Mouse (Mus musculus): ENCODE measurements at regions not wholly inside any gene's neighbourhood (a gene's known extent, or its start where the extent isn't known, plus 50 kb on each side); places are given as distances from the start of the nearest gene placed in this dataset.

DNA sequence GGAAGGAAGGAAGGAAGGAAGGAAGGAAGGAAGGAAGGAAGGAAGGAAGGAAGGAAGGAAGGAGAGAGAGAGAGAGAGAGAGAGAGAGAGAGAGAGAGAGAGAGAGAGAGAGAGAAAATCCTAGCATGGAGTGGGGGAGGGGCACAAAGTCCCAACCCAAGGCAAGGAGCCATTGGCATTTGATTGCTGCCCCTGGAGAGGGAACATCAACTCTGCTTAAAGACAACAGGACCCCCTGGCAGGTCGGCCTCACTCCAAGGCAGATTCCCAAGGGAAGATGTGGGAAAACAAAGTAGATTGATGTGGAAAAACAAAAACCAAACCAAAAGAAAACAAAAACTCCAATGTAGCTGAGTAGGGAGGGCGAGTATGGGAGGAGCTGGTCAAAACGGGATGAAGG, 49.9 kb upstream of the Fzd10 start:
- peaks cover 19% of the 10 kb centered on the region for H3K4me1 ChIP-seq (replicated peaks)
- WGBS = 21% methylated on average over 3 of the region's 3 CpGs
- no peak for ATAC-seq (ENCODE audit: low FRiP score, low read depth)
- H3K9me3 ChIP-seq = no peaks in the 10 kb centered on the region
- H3K36me3 ChIP-seq = no peaks in the 10 kb centered on the region
- H3K4me2 ChIP-seq = no peak overlapping the region
- peaks cover 3% of the 10 kb centered on the region; the same call in 1 of the 2 replicates for H3K27me3 ChIP-seq
- H3K9ac ChIP-seq = no peak overlapping the region
- H3K4me3 ChIP-seq = no peak overlapping the region
- no peak overlapping the region for H3K27ac ChIP-seq (replicated peaks)

DNA sequence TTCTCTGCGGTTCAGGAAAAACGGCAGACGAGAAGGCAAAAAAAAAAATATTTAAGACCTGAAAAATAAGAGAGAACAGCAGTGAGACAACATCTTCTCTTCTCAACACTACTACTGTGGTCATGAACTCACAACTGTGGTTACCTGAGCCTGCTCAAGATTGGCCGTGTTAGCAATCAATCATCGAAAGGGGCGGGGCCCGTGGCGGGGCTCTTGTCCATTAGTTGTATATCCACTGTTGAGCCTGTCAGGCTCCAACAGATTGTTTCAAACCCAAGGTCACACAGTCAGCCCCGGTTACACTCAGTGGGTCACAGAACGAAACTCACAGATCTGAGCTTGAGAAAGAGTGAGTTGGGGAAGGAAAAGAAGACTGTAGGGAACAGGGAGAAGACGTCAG, 50.8 kb upstream of the Fzd10 start:
- WGBS = 86% methylated on average over 11 of the region's 11 CpGs
- no peaks in the 10 kb centered on the region for H3K36me3 ChIP-seq

DNA sequence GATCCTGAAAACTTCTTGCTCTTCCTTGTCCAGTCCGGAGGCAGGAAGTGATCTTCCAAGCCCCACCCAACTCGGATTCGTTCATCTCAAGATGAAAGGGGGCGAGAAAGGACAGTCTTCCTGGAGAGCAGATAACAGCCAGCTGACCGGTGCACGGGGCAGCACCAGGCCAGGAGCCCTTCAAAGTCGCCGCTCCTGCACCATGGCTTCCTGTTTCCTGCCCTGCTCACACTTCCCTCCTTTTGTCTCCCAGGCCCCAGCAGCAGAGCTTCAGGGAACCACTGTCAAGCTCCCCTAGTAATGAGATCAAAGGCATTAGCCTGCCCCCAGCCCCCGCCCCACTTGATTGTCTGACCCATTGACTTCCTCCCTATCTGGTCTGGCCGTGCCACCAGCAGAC, 58.6 kb upstream of the Fzd10 start:
- Histone ChIP-seq H3K9me3 (no peaks in the 10 kb centered on the region), H3K27me3 (no peaks in the 10 kb centered on the region), H3K4me2 (peak overlapping the region; percentile 14; the same call in 1 of the 2 replicates), H3K4me1 (replicated peaks) (peaks cover 1% of the 10 kb centered on the region), H3K36me3 (no peaks in the 10 kb centered on the region), H3K4me3 (no peak overlapping the region), H3K9ac (no peak overlapping the region), H3K27ac (replicated peaks) (no peak overlapping the region)
- 35% methylated on average over 10 of the region's 10 CpGs for WGBS
- ATAC-seq (ENCODE audit: low FRiP score, low read depth) = no peak

More for the DNA sequence above, 50.8 kb upstream of the Fzd10 start:
- Histone ChIP-seq H3K27ac (replicated peaks) (no peak overlapping the region), H3K4me2 (no peak overlapping the region), H3K4me3 (no peak overlapping the region), H3K4me1 (replicated peaks) (peaks cover 19% of the 10 kb centered on the region), H3K9me3 (no peaks in the 10 kb centered on the region), H3K27me3 (peaks cover 3% of the 10 kb centered on the region; the same call in 1 of the 2 replicates), H3K9ac (no peak overlapping the region)
- ATAC-seq (ENCODE audit: low FRiP score, low read depth) = no peak

DNA sequence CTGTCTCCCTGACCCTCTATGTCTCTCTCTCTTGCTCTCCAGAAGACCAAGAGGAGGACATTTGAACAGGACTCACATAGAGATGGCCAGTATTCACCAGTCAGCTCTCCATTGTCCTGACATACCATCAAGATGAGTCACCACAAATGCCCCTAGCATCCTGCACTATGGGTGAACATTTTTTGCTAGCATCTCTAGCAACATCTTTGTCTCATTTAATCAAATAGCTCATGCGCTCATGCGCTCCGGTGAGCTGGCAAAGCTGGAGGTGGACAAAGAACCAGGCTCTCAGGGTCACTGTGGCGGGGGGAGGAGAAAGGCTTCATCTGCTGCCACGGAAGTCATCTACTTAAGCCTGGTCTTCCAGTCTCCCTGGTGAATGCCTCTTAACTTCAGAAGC, 62.0 kb upstream of the Fzd10 start:
- ATAC-seq (ENCODE audit: low FRiP score, low read depth) = no peak
- WGBS = 26% methylated on average over 5 of the region's 5 CpGs
- Histone ChIP-seq H3K9me3 (no peaks in the 10 kb centered on the region), H3K36me3 (no peaks in the 10 kb centered on the region), H3K27ac (replicated peaks) (no peak overlapping the region), H3K9ac (no peak overlapping the region), H3K4me2 (no peak overlapping the region), H3K4me1 (replicated peaks) (peaks cover 8% of the 10 kb centered on the region), H3K27me3 (no peaks in the 10 kb centered on the region), H3K4me3 (no peak overlapping the region)

DNA sequence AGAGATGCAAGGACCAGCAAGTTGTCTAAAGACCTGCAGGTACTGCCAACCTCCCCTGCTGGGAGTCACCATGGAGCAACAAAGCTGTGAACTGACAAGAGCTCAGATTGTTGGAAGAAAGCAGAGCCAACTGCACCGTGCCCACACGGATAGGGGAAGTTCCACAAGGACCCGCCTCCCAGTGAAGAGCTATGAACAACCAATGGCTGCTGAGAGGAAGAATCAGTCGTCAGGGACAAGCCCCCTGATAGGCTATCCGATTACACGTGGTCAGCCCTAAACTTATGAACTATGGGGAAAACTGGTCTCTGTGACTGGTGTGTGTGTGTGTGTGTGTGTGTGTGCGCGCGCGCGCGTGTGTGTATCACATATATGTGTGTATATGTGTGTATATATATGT, 63.4 kb upstream of the Fzd10 start:
- 69% methylated on average over 12 of the region's 12 CpGs for whole genome bisulfite sequencing
- peaks cover 8% of the 10 kb centered on the region for H3K4me1 ChIP-seq (replicated peaks)
- peak overlapping the region; percentile 36 for H3K4me2 ChIP-seq
- no peak overlapping the region for H3K27ac ChIP-seq (replicated peaks)
- H3K9ac ChIP-seq = no peak overlapping the region
- no peaks in the 10 kb centered on the region for H3K27me3 ChIP-seq
- H3K9me3 ChIP-seq = no peaks in the 10 kb centered on the region
- ATAC-seq (ENCODE audit: low FRiP score, low read depth) = peak; percentile 66; the same call in 1 of the 2 replicates
- H3K36me3 ChIP-seq = no peaks in the 10 kb centered on the region
- H3K4me3 ChIP-seq = peak overlapping the region; percentile 11; the same call in 1 of the 2 replicates

DNA sequence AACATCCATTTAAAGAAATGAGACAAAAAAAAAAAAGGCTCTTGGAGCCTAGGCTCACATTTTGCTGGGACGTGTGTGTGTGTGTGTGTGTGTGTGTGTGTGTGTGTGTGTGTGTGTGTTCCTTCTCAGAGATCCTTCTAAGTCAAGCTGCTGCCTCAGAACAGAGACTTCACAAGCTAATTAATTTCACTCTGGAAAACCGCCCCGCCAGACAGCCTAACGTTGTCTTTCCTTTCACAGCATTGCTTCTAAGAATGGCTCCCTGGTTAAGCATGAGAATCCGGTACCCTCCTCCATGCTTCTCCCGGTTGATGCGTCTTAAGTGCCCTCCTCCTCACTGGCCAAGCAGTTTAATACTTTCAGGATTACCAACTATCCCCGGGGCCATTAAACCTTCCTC, 64.3 kb upstream of the Fzd10 start:
- Histone ChIP-seq H3K36me3 (no peaks in the 10 kb centered on the region), H3K4me1 (replicated peaks) (peaks cover 8% of the 10 kb centered on the region)
- WGBS = 29% methylated on average over 8 of the region's 8 CpGs

DNA sequence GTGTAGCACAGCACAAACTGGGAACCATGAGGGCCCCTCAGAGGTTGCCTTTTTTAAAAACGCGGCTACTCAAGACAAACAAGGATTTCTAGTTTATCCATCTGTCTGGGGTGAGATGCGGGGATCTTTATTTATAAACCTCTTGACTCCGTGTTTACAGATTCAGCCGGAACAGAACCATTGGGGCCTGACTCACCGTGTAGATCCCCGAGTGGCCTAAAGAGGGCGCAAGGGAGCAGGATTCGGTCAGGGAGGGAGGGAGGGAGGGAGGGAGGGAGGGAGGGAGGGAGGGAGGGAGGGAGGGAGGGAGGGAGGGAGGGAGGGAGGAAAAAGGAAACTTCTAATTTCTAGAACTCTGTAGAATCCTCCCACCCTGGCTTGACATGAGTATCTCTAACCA, 73.4 kb upstream of the Fzd10 start:
- Histone ChIP-seq H3K9me3 (no peaks in the 10 kb centered on the region), H3K36me3 (no peaks in the 10 kb centered on the region), H3K27ac (replicated peaks) (no peak overlapping the region), H3K4me2 (no peak overlapping the region), H3K4me3 (no peak overlapping the region), H3K27me3 (no peaks in the 10 kb centered on the region), H3K9ac (no peak overlapping the region), H3K4me1 (replicated peaks) (peaks cover 14% of the 10 kb centered on the region)
- WGBS = 43% methylated on average over 5 of the region's 9 CpGs
- no peak for ATAC-seq (ENCODE audit: low FRiP score, low read depth)

More for the DNA sequence above, 64.3 kb upstream of the Fzd10 start:
- H3K27ac ChIP-seq (replicated peaks) = no peak overlapping the region
- H3K4me3 ChIP-seq = 0 out of 2 replicates have a peak overlapping the region, but pooled peaks have one; percentile 11
- no peaks in the 10 kb centered on the region for H3K27me3 ChIP-seq
- peak overlapping the region; percentile 36 for H3K4me2 ChIP-seq
- no peak for ATAC-seq (ENCODE audit: low FRiP score, low read depth)
- no peak overlapping the region for H3K9ac ChIP-seq
- H3K9me3 ChIP-seq = no peaks in the 10 kb centered on the region

DNA sequence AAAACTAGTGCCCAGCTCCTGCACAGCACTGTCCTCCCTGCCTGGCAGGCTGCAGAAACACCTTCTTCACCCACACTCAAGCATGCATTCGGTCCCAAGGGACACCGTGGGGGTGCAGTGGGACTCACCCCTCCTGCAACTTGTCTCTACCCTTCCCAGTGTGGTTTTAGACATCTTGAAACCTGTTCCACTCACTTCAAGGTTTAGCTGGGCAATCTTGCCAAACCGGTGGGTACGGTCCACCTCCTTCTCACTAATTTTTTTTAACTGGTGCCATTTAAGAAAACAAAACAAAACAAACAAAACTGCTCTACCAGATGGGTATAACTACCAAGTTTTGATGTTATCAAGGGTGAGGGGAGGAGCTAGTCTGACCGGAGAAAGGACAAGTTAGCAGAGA, 74.2 kb upstream of the Fzd10 start:
- Histone ChIP-seq H3K27ac (replicated peaks) (no peak overlapping the region), H3K4me1 (replicated peaks) (peaks cover 14% of the 10 kb centered on the region), H3K9ac (no peak overlapping the region), H3K4me3 (no peak overlapping the region), H3K4me2 (no peak overlapping the region), H3K36me3 (no peaks in the 10 kb centered on the region), H3K9me3 (no peaks in the 10 kb centered on the region), H3K27me3 (no peaks in the 10 kb centered on the region)
- 83% methylated on average over 5 of the region's 5 CpGs for WGBS
- no peak for ATAC-seq (ENCODE audit: low FRiP score, low read depth)

DNA sequence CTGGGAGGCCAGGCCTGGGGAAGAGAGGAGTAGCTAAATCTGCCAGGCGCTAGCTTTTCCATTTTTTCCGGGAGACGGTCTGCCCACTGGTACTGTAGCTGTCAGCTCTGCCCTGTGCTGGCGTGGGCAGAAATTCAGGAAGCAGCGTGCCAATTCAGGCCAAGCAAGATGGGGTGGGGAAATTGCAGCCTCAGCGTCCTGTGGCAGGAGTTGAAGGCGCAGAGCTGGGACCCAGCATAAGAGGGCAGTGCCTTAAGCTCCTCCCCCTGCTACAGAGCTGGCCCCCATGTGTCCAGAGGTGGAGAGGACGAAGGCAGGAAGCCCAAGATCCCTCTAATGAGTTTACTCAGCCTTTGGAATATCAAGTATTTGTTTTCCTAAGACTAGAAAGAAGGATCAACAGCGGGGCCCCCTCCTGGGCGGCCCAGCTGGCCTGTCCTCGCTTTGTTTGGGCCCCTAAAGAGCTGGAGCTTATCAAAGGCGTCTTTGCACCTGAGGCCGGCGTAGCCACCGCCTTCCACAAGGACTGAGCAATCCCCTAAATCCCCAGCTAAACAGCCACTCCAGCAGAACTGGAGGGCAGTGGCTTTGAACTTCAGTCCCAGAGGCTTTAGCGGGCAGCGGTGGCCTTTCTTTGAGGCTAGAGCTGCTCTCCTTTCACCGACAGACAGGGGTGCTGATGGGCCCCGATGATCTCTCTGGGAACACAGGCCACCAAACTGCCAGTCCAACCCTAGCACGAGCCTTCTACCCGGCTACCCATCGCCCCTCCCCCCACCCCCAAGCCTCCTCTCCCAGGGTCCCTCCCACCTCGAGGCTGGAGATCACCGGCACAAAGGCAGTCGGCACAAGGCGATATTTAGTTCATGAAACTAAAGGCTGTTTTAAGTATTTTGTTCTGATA, 76.0 kb upstream of the Fzd10 start:
- ATAC-seq (ENCODE audit: low FRiP score, low read depth) = peak; percentile 36; the same call in 1 of the 2 replicates
- Histone ChIP-seq H3K4me1 (replicated peaks) (peaks cover 14% of the 10 kb centered on the region), H3K27ac (replicated peaks) (no peak overlapping the region), H3K9ac (no peak overlapping the region), H3K9me3 (no peaks in the 10 kb centered on the region), H3K36me3 (no peaks in the 10 kb centered on the region), H3K4me2 (no peak overlapping the region), H3K4me3 (no peak overlapping the region), H3K27me3 (no peaks in the 10 kb centered on the region)
- 8% methylated on average over 26 of the region's 26 CpGs for WGBS

DNA sequence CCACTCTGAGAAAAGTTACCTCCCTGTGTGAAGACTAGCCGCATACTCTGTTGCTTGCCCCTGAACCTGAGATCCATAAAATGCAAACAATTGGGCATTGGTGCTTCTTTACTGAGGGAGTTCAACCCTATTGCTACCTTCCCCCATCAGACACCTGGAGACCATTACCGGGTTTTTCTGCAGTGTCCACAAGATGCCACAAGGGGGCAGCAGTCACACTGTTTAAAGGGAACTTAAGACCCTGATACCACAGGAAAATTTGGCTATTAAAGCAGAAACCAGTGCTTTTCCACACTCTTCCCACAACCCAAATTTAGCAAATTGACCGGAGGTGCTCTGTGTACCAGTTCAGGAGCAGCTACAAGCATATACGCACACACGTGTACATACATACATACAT, 78.0 kb upstream of the Fzd10 start:
- H3K27me3 ChIP-seq = no peaks in the 10 kb centered on the region
- WGBS = 40% methylated on average over 5 of the region's 5 CpGs
- no peaks in the 10 kb centered on the region for H3K36me3 ChIP-seq
- H3K4me2 ChIP-seq = no peak overlapping the region
- no peak overlapping the region for H3K4me3 ChIP-seq
- H3K27ac ChIP-seq (replicated peaks) = no peak overlapping the region
- no peak overlapping the region for H3K9ac ChIP-seq
- H3K9me3 ChIP-seq = no peaks in the 10 kb centered on the region
- peaks cover 18% of the 10 kb centered on the region for H3K4me1 ChIP-seq (replicated peaks)
- ATAC-seq (ENCODE audit: low FRiP score, low read depth) = no peak

DNA sequence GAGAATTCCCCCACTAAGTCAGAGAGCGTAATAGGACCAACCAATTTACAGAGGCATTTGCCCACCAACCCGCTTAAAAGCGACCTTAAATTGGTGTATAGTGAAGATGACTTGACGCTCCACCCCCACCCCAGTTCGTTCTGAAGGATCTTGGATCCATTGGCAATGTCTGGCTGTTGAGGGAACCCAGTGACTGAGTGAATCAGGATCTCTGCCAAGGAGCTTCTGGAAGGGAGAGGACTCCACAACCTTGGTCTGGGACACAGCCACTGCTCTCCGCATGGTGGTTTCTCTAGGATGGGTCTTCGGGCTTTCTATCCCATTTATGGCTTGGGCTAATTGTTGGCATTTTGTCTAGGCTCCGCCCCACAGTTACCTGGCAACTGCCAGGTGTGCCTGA, 83.3 kb upstream of the Fzd10 start:
- 0 out of 2 replicates have a peak, but pooled peaks cover 3% of the 10 kb centered on the region for H3K4me1 ChIP-seq (replicated peaks)
- 70% methylated on average over 8 of the region's 8 CpGs for WGBS
- no peak for ATAC-seq (ENCODE audit: low FRiP score, low read depth)

DNA sequence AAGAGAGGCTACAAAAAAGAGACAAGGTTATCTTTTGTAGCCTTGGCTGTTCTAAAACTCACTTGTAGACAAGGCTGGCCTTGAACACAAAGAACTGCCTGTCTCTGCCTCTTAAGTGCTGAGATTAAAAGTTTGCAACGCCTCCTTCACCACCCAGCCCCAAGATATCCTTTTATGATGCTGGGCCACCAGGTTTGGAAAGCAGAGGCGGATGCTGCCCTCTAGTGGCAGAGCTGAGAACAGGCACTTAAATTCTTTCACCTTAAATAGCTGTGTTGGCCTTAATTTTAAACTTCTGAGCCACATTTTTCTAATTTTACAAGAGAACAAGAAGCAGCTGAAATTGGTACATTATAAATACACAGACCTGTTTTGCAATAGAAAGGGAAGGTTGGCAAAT, 82.5 kb upstream of the Tmem132d start:
- no peak overlapping the region for H3K4me2 ChIP-seq
- WGBS = 2% methylated on average over 2 of the region's 2 CpGs

More for the DNA sequence above, 83.3 kb upstream of the Fzd10 start:
- Histone ChIP-seq H3K36me3 (no peaks in the 10 kb centered on the region), H3K27ac (replicated peaks) (no peak overlapping the region), H3K4me3 (no peak overlapping the region), H3K9me3 (no peaks in the 10 kb centered on the region), H3K4me2 (no peak overlapping the region), H3K27me3 (no peaks in the 10 kb centered on the region), H3K9ac (no peak overlapping the region)

More for the DNA sequence above, 82.5 kb upstream of the Tmem132d start:
- ATAC-seq (ENCODE audit: low FRiP score, low read depth) = no peak
- no peaks in the 10 kb centered on the region for H3K36me3 ChIP-seq
- no peaks in the 10 kb centered on the region for H3K9me3 ChIP-seq
- H3K4me1 ChIP-seq (replicated peaks) = 0 out of 2 replicates have a peak, but pooled peaks cover 3% of the 10 kb centered on the region
- H3K9ac ChIP-seq = no peak overlapping the region
- no peak overlapping the region for H3K27ac ChIP-seq (replicated peaks)
- no peak overlapping the region for H3K4me3 ChIP-seq
- H3K27me3 ChIP-seq = no peaks in the 10 kb centered on the region

Data from hindbrain, embryonic 15.5 days (tissue).